Mouse (Mus musculus): ENCODE results near the gene Zan. TPM values are rescaled to one million over a fixed set of nuclear protein-coding genes. Genes with fewer than 3 reads are reported as not detected.

Gene Zan
- polyA plus RNA-seq (2014; fragmentation: Nextera tagmentation; extraction: Ambion mirVana): 0.04 and 0.06 TPM in 2 replicates

- Histone ChIP-seq H3K4me2 (replicated peaks; ENCODE audit: low read depth, low read length) (no peak within 1 kb of the TSS), H3K27me3 (ENCODE audit: control insufficient read depth, insufficient read depth, low read length) (no peaks in the 10 kb centered on the region), H3K4me3 (ENCODE audit: low read depth, low read length) (no peak within 1 kb of the TSS), H3K9me3 (ENCODE audit: control insufficient read depth, low read length) (no peaks in the 10 kb centered on the region), H3K4me1 (replicated peaks; ENCODE audit: control insufficient read depth, insufficient read depth, low read length) (peaks cover 2% of the 10 kb centered on the region; the same call in 1 of the 2 replicates), H3K27ac (ENCODE audit: low read depth, low read length) (no peak within 1 kb of the TSS), H3K36me3 (ENCODE audit: control insufficient read depth, insufficient read depth, low read length) (no peaks in the 10 kb centered on the region), H3K9ac (ENCODE audit: low read depth, low read length) (no peak within 1 kb of the TSS)
- no peak for ATAC-seq (ENCODE audit: low FRiP score)
- DNase-seq (ENCODE audit: low spot score): no peak
- 89% methylated on average over 5 of the region's 5 CpGs for WGBS
Observed at GRCm38 (mm10) chr5:137476964-137477363, at the start of gene Zan. Gene Zan (minus strand): TSS chr5:137477064.

GRCm38 (mm10) chr5:137526192-137526936 is 49.5 kb upstream of the Zan start:
- Histone ChIP-seq H3K4me3 (ENCODE audit: low read depth, low read length) (no peak overlapping the region), H3K36me3 (ENCODE audit: control insufficient read depth, insufficient read depth, low read length) (peaks cover 51% of the 10 kb centered on the region), H3K27ac (ENCODE audit: low read depth, low read length) (peak overlapping the region; percentile 70)

GRCm38 (mm10) chr5:137525511-137525910 is 48.6 kb upstream of the Zan start:
- peaks cover 12% of the 10 kb centered on the region; the same call in 1 of the 2 replicates for H3K4me1 ChIP-seq (replicated peaks; ENCODE audit: control insufficient read depth, insufficient read depth, low read length)
- no peak overlapping the region for H3K9ac ChIP-seq (ENCODE audit: low read depth, low read length)
- no peaks in the 10 kb centered on the region for H3K9me3 ChIP-seq (ENCODE audit: control insufficient read depth, low read length)
- WGBS: 82% methylated on average over 16 of the region's 16 CpGs
- no peak overlapping the region for H3K4me2 ChIP-seq (replicated peaks; ENCODE audit: low read depth, low read length)
- DNase-seq (ENCODE audit: low spot score) (no peak), ATAC-seq (ENCODE audit: low FRiP score) (no peak)
- no peak overlapping the region for H3K27ac ChIP-seq (ENCODE audit: low read depth, low read length)
- H3K36me3 ChIP-seq (ENCODE audit: control insufficient read depth, insufficient read depth, low read length): peaks cover 57% of the 10 kb centered on the region
- H3K4me3 ChIP-seq (ENCODE audit: low read depth, low read length): no peak overlapping the region
- no peaks in the 10 kb centered on the region for H3K27me3 ChIP-seq (ENCODE audit: control insufficient read depth, insufficient read depth, low read length)

More at GRCm38 (mm10) chr5:137526192-137526936, 49.5 kb upstream of the Zan start:
- Histone ChIP-seq H3K9me3 (ENCODE audit: control insufficient read depth, low read length) (no peaks in the 10 kb centered on the region), H3K27me3 (ENCODE audit: control insufficient read depth, insufficient read depth, low read length) (no peaks in the 10 kb centered on the region), H3K4me1 (replicated peaks; ENCODE audit: control insufficient read depth, insufficient read depth, low read length) (peaks cover 13% of the 10 kb centered on the region; the same call in 1 of the 2 replicates), H3K9ac (ENCODE audit: low read depth, low read length) (no peak overlapping the region), H3K4me2 (replicated peaks; ENCODE audit: low read depth, low read length) (no peak overlapping the region)
- 44% methylated on average over 16 of the region's 16 CpGs for WGBS
- ATAC-seq (ENCODE audit: low FRiP score) (no peak), DNase-seq (ENCODE audit: low spot score) (peak; percentile 52)

DNA sequence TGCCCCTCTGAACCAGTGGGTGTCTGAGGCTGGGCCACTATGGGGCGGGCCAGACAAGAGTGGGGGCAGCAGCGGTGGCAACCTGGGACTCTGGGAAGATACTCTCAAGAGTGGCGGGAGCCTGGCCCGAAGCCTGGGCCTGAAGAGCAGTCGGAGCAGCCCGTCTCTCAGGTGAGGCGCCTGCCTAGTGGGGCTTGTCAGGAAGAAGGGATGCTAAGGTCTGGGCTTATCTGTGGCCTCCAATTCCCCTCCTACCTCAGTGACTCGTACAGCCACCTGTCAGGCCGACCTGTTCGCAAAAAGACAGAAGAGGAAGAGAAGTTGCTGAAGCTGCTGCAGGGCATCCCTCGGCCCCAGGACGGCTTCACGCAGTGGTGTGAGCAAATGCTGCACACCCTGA is 47.8 kb upstream of the Zan start:
- 0 out of 2 replicates have a peak overlapping the region, but pooled peaks have one; percentile 42 for H3K27ac ChIP-seq (ENCODE audit: low read depth, low read length)
- H3K9ac ChIP-seq (ENCODE audit: low read depth, low read length): no peak overlapping the region
- peaks cover 61% of the 10 kb centered on the region for H3K36me3 ChIP-seq (ENCODE audit: control insufficient read depth, insufficient read depth, low read length)
- DNase-seq (ENCODE audit: low spot score) (no peak), ATAC-seq (ENCODE audit: low FRiP score) (no peak)
- no peaks in the 10 kb centered on the region for H3K27me3 ChIP-seq (ENCODE audit: control insufficient read depth, insufficient read depth, low read length)
- H3K4me2 ChIP-seq (replicated peaks; ENCODE audit: low read depth, low read length): no peak overlapping the region
- no peak overlapping the region; the same call in 1 of the 2 replicates for H3K4me3 ChIP-seq (ENCODE audit: low read depth, low read length)
- 93% methylated on average over 13 of the region's 13 CpGs for WGBS
- no peaks in the 10 kb centered on the region for H3K9me3 ChIP-seq (ENCODE audit: control insufficient read depth, low read length)
- H3K4me1 ChIP-seq (replicated peaks; ENCODE audit: control insufficient read depth, insufficient read depth, low read length): peaks cover 9% of the 10 kb centered on the region; the same call in 1 of the 2 replicates

- ATAC-seq (ENCODE audit: low FRiP score): no peak
Observed at GRCm38 (mm10) chr5:137524251-137524515, 47.3 kb upstream of the Zan start.

GRCm38 (mm10) chr5:137523396-137524250 is 46.8 kb upstream of the Zan start:
- H3K9me3 ChIP-seq (ENCODE audit: control insufficient read depth, low read length): no peaks in the 10 kb centered on the region
- DNase-seq (ENCODE audit: low spot score): no peak
- 0 out of 2 replicates have a peak overlapping the region, but pooled peaks have one; percentile 2 for H3K4me3 ChIP-seq (ENCODE audit: low read depth, low read length)
- ATAC-seq (ENCODE audit: low FRiP score): no peak
- H3K27me3 ChIP-seq (ENCODE audit: control insufficient read depth, insufficient read depth, low read length): no peaks in the 10 kb centered on the region
- peaks cover 5% of the 10 kb centered on the region; the same call in 1 of the 2 replicates for H3K4me1 ChIP-seq (replicated peaks; ENCODE audit: control insufficient read depth, insufficient read depth, low read length)
- H3K4me2 ChIP-seq (replicated peaks; ENCODE audit: low read depth, low read length): no peak overlapping the region
- peaks cover 57% of the 10 kb centered on the region for H3K36me3 ChIP-seq (ENCODE audit: control insufficient read depth, insufficient read depth, low read length)
- no peak overlapping the region for H3K9ac ChIP-seq (ENCODE audit: low read depth, low read length)
- H3K27ac ChIP-seq (ENCODE audit: low read depth, low read length): 0 out of 2 replicates have a peak overlapping the region, but pooled peaks have one; percentile 33
- WGBS: 86% methylated on average over 25 of the region's 25 CpGs

More at GRCm38 (mm10) chr5:137524251-137524515, 47.3 kb upstream of the Zan start:
- no peak for DNase-seq (ENCODE audit: low spot score)
- no peaks in the 10 kb centered on the region for H3K9me3 ChIP-seq (ENCODE audit: control insufficient read depth, low read length)
- WGBS: 91% methylated on average over 8 of the region's 8 CpGs
- H3K9ac ChIP-seq (ENCODE audit: low read depth, low read length): no peak overlapping the region
- peaks cover 5% of the 10 kb centered on the region; the same call in 1 of the 2 replicates for H3K4me1 ChIP-seq (replicated peaks; ENCODE audit: control insufficient read depth, insufficient read depth, low read length)
- no peak overlapping the region for H3K4me3 ChIP-seq (ENCODE audit: low read depth, low read length)
- peaks cover 58% of the 10 kb centered on the region for H3K36me3 ChIP-seq (ENCODE audit: control insufficient read depth, insufficient read depth, low read length)
- no peaks in the 10 kb centered on the region for H3K27me3 ChIP-seq (ENCODE audit: control insufficient read depth, insufficient read depth, low read length)
- H3K4me2 ChIP-seq (replicated peaks; ENCODE audit: low read depth, low read length): no peak overlapping the region
- H3K27ac ChIP-seq (ENCODE audit: low read depth, low read length): no peak overlapping the region

DNA sequence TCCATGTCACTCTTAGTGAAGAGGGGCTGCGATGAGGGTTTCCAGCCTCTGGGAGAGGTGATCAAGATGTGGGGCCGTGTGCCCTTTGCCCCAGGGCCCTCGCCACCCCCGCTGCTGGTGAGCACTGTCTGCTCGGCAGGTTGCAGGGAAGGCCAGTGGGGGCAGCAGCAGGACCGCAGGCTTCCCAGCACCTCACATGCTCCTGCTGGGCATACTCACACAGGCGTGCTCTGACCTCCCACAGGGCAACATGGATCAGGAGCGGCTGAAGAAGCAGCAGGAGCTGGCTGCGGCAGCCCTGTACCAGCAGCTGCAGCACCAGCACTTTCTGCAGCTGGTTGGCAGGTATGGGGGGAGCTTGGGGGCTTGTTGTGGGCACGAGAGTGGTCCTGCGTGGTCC is 45.8 kb upstream of the Zan start:
- Histone ChIP-seq H3K4me3 (ENCODE audit: low read depth, low read length) (no peak overlapping the region), H3K4me2 (replicated peaks; ENCODE audit: low read depth, low read length) (no peak overlapping the region), H3K9ac (ENCODE audit: low read depth, low read length) (no peak overlapping the region), H3K27ac (ENCODE audit: low read depth, low read length) (no peak overlapping the region), H3K9me3 (ENCODE audit: control insufficient read depth, low read length) (no peaks in the 10 kb centered on the region), H3K4me1 (replicated peaks; ENCODE audit: control insufficient read depth, insufficient read depth, low read length) (peaks cover 5% of the 10 kb centered on the region; the same call in 1 of the 2 replicates), H3K27me3 (ENCODE audit: control insufficient read depth, insufficient read depth, low read length) (no peaks in the 10 kb centered on the region), H3K36me3 (ENCODE audit: control insufficient read depth, insufficient read depth, low read length) (peaks cover 56% of the 10 kb centered on the region)
- 72% methylated on average over 11 of the region's 11 CpGs for WGBS
- DNase-seq (ENCODE audit: low spot score) (no peak), ATAC-seq (ENCODE audit: low FRiP score) (no peak)

DNA sequence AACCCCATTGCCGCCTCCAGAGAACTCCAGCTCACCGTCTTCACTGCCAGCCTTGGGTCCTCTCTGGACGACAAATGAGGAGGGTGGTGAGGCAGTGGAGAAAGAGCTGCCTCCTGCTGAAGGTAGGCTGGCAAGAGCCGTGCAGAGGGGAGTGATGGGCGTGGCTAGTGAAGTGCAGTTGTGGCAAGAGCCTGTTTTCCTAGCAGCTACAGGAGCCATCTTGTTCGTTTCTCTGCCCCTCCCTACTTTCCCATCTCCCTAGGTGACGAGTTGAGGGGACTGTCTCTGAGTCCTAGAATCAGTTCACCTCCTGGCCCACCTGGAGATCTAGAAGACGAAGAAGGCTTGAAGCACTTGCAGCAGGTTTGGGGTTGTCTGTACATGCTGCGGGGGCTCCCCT is 45.0 kb upstream of the Zan start:
- DNase-seq (ENCODE audit: low spot score) (no peak), ATAC-seq (ENCODE audit: low FRiP score) (no peak)
- WGBS: 79% methylated on average over 9 of the region's 9 CpGs
- Histone ChIP-seq H3K36me3 (ENCODE audit: control insufficient read depth, insufficient read depth, low read length) (peaks cover 52% of the 10 kb centered on the region), H3K4me3 (ENCODE audit: low read depth, low read length) (no peak overlapping the region), H3K4me1 (replicated peaks; ENCODE audit: control insufficient read depth, insufficient read depth, low read length) (peaks cover 3% of the 10 kb centered on the region; the same call in 1 of the 2 replicates), H3K27me3 (ENCODE audit: control insufficient read depth, insufficient read depth, low read length) (no peaks in the 10 kb centered on the region), H3K9me3 (ENCODE audit: control insufficient read depth, low read length) (no peaks in the 10 kb centered on the region), H3K27ac (ENCODE audit: low read depth, low read length) (no peak overlapping the region), H3K4me2 (replicated peaks; ENCODE audit: low read depth, low read length) (no peak overlapping the region), H3K9ac (ENCODE audit: low read depth, low read length) (no peak overlapping the region)
